Mouse (Mus musculus): Measurements from ENCODE around the gene Olfr97. TPM values are rescaled to one million over a fixed set of nuclear protein-coding genes. Genes with fewer than 3 reads are reported as not detected.

Gene Olfr97
- polyA plus RNA-seq, 1 experiment from 2014 or later = not detected

DNA sequence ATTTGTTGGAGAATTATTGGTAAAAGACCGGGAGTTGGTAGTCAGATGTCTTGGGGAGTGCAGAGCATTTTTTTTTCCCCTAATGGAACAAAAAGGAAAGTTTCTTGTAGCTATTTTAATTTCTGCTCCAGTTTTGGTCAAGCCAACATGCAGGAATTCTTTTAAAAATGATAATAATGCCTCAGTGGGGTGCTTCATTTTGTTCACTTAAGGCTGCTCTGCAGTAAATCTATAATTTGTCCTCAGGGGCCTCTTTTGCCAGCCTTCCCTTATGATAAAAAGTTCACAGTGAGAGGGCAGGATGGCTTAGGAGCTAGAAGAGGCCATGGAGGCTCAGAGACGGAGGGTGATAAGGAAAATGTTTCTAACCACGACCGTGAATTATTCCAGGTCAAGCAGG, 17.3 kb downstream of the Olfr97 start, which contains the start of gene Olfr96:
TSS of gene Olfr96 (plus strand) at position 301 of the 400 bp plus-strand sequence.
- Histone ChIP-seq H3K9me3 (replicated peaks) (no peaks in the 10 kb centered on the region), H3K27ac (no peak within 1 kb of the TSS), H3K4me3 (no peak within 1 kb of the TSS), H3K36me3 (no peaks in the 10 kb centered on the region), H3K4me1 (no peaks in the 10 kb centered on the region), H3K27me3 (no peaks in the 10 kb centered on the region), H3K9ac (no peak within 1 kb of the TSS), H3K4me2 (replicated peaks) (no peak within 1 kb of the TSS)
- 59% methylated on average over 4 of the region's 4 CpGs for WGBS
- no peak for ATAC-seq (ENCODE audit: low FRiP score)

DNA sequence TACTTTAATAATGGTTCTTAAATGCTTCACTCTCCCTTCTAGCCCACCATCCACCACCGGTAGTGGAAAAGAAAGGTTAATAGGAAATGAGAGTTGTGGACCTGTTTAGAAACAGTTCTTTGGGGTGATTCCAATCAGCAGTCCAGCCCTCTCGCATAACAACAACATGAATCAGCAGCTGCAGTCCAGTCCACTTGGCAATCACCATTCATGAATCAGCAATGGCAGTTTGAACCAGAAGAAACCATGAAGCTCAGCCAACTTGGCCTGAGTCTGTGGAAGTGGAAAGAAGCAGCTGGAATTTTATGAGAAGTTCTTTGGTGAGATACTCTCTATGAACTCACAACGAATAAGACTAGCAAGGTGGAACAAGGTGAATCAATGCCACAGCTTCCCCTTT, 18.6 kb downstream of the Olfr97 start:
- Histone ChIP-seq H3K9ac (no peak overlapping the region), H3K4me1 (no peaks in the 10 kb centered on the region), H3K27me3 (no peaks in the 10 kb centered on the region), H3K4me3 (no peak overlapping the region), H3K36me3 (no peaks in the 10 kb centered on the region), H3K4me2 (replicated peaks) (no peak overlapping the region), H3K9me3 (replicated peaks) (no peaks in the 10 kb centered on the region), H3K27ac (no peak overlapping the region)
- 92% methylated on average over 3 of the region's 3 CpGs for WGBS
- no peak for ATAC-seq (ENCODE audit: low FRiP score)

DNA sequence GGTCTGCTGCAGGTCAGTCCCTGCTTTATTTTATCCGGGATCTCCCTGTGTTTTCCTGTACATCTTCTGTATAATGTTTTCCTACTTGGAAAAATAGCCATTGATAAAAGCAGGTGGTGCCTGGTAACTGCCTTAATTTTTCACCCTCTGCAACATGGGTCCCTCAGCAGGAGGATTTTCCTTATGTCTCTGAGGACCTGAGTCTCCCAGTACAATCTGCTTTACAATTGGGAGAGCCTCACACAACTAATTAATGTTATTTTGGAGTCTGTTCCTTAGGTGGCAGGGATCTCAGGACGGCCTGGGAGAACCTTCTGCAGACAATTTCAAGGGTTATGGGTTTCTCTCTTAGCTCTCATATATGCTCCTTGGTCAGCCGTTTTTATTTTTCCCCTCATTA, 24.1 kb downstream of the Olfr97 start, which contains the start of gene Olfr95:
TSS of gene Olfr95 (minus strand) at position 101 of the 400 bp plus-strand sequence.
- H3K27ac ChIP-seq = no peak within 1 kb of the TSS
- no peaks in the 10 kb centered on the region for H3K9me3 ChIP-seq (replicated peaks)
- H3K9ac ChIP-seq = no peak within 1 kb of the TSS
- no peaks in the 10 kb centered on the region for H3K36me3 ChIP-seq
- 77% methylated on average over 3 of the region's 3 CpGs for WGBS
- H3K4me3 ChIP-seq = no peak within 1 kb of the TSS
- ATAC-seq (ENCODE audit: low FRiP score) = no peak
- H3K4me2 ChIP-seq (replicated peaks) = no peak within 1 kb of the TSS
- peaks cover 19% of the 10 kb centered on the region for H3K27me3 ChIP-seq
- H3K4me1 ChIP-seq = peaks cover 4% of the 10 kb centered on the region; the same call in 1 of the 2 replicates

DNA sequence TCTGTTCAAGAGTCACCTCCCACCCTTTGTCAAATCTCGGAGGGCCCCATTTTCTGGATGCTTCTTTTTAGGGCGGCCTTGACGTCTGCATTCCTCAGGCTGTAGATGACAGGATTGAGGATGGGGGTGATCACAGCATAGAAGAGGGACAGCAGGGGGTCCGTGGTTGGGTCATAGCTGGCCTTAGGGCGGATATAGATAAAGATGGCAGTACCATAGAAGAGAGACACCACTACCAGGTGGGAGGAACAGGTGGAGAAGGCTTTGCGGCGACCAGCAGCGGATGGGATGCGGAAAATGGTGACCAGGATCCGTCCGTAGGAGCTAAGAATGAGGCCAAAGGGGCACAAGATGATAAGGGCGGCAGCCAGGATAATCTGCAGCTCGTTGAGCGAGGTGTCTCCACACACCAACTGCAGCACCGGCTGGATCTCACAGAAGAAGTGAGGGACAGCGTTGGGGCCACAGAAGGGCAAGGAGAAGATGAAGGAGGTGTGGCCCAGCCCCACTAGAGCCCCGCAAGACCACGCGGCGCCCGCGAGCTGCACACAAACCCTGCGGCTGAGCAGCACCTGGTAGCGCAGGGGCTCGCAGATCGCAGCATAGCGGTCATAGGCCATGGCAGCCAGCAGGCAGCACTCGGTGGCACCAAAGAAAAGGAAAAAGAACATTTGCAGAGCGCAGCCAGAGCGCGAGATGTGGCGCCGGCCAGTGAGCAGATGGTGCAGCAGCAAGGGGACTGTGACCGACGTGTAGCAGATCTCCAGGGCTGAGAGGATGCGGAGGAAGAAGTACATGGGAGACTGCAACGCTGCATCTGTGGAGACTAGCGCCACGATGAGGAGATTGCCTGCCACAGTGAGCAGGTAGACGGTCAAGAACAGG, 26.0 kb downstream of the Olfr97 start:
- peak; percentile 67 for ATAC-seq (ENCODE audit: low FRiP score)
- WGBS = 22% methylated on average over 40 of the region's 40 CpGs
- H3K27ac ChIP-seq = no peak overlapping the region

DNA sequence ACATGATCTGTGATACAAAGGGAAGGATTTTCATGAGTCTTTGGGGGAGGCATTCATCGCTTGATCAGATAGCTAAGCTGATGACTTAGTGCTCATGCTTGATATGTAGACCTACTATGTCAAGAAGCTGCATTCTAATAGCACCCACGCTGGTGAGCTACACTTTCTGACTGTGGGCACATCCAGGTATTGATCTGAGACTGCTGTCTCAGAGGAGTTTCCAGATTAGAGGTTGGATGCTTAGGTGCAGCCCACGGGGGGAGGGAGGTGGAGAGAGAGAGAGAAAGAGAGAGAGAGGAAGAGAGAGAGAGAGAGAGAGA, 33.3 kb downstream of the Olfr97 start:
- Histone ChIP-seq H3K9ac (no peak overlapping the region), H3K4me3 (no peak overlapping the region), H3K36me3 (no peaks in the 10 kb centered on the region), H3K4me2 (replicated peaks) (no peak overlapping the region), H3K9me3 (replicated peaks) (no peaks in the 10 kb centered on the region), H3K27ac (no peak overlapping the region), H3K27me3 (peaks cover 7% of the 10 kb centered on the region; the same call in 1 of the 2 replicates), H3K4me1 (no peaks in the 10 kb centered on the region)
- ATAC-seq (ENCODE audit: low FRiP score) = peak; percentile 52
- 40% methylated on average over 3 of the region's 3 CpGs for WGBS

More for the DNA sequence above, 26.0 kb downstream of the Olfr97 start:
- no peaks in the 10 kb centered on the region for H3K36me3 ChIP-seq
- H3K4me3 ChIP-seq = peak overlapping the region; percentile 34
- no peaks in the 10 kb centered on the region for H3K9me3 ChIP-seq (replicated peaks)
- peaks cover 4% of the 10 kb centered on the region; the same call in 1 of the 2 replicates for H3K4me1 ChIP-seq
- peaks cover 19% of the 10 kb centered on the region for H3K27me3 ChIP-seq
- H3K9ac ChIP-seq = no peak overlapping the region; the same call in 1 of the 2 replicates
- H3K4me2 ChIP-seq (replicated peaks) = peak overlapping the region; percentile 50

DNA sequence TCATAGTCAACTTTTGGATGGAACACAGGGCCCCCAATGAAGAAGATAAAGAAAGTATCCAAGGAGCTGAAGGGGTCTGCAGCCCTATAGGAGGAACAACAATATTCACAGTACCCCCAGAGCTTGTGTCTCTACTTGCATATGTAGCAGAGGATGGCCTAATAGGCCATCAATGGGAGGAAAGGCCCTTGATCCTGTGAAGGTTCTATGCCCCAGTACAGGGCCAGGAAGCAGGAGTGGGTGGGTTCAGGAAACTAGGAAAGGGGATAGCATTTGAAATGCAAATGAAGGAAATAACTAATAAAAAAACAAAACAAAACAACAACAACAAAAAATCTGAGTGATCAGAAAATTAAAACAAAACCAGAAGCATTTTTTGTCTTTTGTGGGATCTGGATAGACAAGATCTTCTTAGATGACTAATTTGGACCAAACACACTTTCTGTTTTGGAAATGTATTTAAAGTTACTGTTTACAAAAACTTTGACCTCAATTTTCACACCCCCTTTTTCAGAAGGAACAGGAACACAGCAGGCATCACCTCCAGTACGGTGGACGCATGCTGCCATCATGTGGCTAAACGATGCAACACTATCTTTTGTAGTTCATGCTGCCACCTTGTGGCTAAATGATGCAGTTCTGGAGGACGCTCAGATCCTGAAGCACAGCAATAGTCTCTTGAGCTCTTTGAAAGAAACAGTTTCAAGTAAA, 33.8 kb downstream of the Olfr97 start:
- Histone ChIP-seq H3K4me3 (no peak overlapping the region), H3K4me2 (replicated peaks) (no peak overlapping the region), H3K9me3 (replicated peaks) (no peaks in the 10 kb centered on the region), H3K36me3 (no peaks in the 10 kb centered on the region), H3K4me1 (no peaks in the 10 kb centered on the region), H3K27ac (no peak overlapping the region), H3K27me3 (peaks cover 6% of the 10 kb centered on the region), H3K9ac (no peak overlapping the region)
- peak; percentile 80 for ATAC-seq (ENCODE audit: low FRiP score)
- 1% methylated on average over 4 of the region's 4 CpGs for WGBS

DNA sequence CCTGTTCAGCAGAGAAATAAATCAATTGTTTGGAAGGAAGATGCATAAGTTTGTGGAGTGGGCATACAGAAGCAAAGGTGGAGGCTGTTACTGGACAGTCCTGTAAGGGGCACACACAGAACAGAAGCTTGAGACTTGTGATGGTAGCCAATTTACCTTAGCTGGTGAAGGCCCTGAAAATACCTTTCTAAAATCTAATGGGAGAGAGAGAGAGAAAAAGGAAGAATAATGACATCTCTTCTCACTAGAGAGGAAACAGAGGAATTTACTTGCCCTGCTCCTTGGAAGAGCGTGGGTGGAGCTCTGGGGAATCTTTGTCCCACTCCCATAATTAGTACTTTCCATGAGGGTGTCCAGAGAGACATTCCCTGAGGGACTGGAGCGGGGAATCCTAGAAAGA, 36.2 kb downstream of the Olfr97 start, which contains the start of gene Olfr94:
TSS of gene Olfr94 (minus strand) at position 101 of the 400 bp plus-strand sequence.
- Histone ChIP-seq H3K27ac (no peak within 1 kb of the TSS), H3K4me1 (peaks cover 4% of the 10 kb centered on the region), H3K4me3 (no peak within 1 kb of the TSS), H3K9me3 (replicated peaks) (no peaks in the 10 kb centered on the region), H3K4me2 (replicated peaks) (no peak within 1 kb of the TSS), H3K9ac (no peak within 1 kb of the TSS), H3K27me3 (peaks cover 31% of the 10 kb centered on the region), H3K36me3 (no peaks in the 10 kb centered on the region)
- WGBS = 84% methylated on average over 2 of the region's 2 CpGs
- no peak for ATAC-seq (ENCODE audit: low FRiP score)

DNA sequence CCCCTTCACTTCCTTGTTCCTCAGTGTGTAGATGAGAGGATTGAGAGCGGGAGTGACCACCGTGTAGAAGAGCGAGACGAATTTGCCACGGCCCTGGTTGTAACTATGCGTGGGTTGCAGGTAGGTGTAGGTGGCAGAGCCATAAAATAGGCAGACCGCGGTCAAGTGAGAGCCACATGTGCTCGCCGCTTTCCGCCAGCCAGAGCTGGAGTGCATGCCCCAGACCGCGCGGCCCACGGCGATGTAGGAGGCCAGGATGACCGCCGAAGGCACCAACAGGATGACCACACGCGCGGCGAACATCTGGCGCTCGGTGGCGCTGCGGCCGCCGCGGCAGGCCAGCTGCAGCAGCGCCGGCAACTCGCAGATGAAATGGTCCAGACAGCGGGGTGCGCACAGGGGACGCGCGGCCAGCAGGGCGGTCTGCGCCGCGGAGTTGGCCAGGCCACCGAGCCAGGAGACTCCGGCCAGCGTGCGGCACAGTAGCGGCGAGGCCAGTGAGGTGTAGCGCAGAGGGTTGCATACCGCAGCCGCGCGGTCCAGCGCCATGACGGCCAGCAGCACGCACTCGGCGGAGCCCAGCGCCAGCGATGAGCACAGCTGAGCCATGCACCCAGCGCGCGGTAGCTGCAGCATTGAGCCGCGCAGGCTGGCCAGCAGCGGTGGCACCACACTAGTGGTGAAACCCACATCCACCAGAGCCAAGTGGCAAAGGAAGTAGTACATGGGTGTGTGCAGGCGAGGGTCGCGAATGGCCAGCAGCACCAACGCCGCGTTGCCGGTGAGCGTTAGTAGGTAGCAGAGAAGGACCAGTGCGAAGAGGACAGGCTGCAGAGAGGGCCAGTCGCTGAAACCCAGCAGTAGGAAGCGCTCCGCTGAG, 40.0 kb downstream of the Olfr97 start:
- under 1% methylated on average over 77 of the region's 77 CpGs for WGBS
- no peaks in the 10 kb centered on the region for H3K9me3 ChIP-seq (replicated peaks)
- H3K9ac ChIP-seq = peak overlapping the region; percentile 71
- H3K27ac ChIP-seq = no peak overlapping the region
- peaks cover 34% of the 10 kb centered on the region for H3K27me3 ChIP-seq
- ATAC-seq (ENCODE audit: low FRiP score) = peak; percentile 91
- no peaks in the 10 kb centered on the region for H3K36me3 ChIP-seq
- peaks cover 4% of the 10 kb centered on the region for H3K4me1 ChIP-seq
- H3K4me2 ChIP-seq (replicated peaks) = peak overlapping the region; percentile 95
- peak overlapping the region; percentile 66 for H3K4me3 ChIP-seq

DNA sequence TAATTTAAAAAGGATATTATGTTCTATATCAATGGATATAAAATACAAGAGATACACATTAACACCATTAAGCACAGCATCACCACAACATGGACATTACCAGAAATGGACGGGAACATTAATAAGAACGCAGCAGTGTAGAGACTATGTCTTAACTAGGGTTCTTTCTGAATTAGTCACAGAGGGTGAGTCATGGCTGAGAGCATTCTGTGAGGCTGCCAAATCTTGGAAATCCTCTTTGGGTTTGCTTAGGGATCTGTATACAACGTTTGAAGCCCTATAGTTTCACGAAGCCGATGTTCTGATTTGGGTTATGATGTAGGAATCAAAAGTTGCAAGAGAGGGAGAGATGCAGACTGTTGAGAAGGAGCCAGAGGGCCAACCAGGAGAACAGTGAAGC, 42.3 kb downstream of the Olfr97 start:
- no peak for ATAC-seq (ENCODE audit: low FRiP score)
- no peak overlapping the region for H3K4me2 ChIP-seq (replicated peaks)
- H3K27ac ChIP-seq = no peak overlapping the region
- H3K36me3 ChIP-seq = no peaks in the 10 kb centered on the region
- no peaks in the 10 kb centered on the region for H3K9me3 ChIP-seq (replicated peaks)
- peaks cover 4% of the 10 kb centered on the region for H3K4me1 ChIP-seq
- WGBS = 96% methylated on average over 5 of the region's 5 CpGs
- H3K27me3 ChIP-seq = peaks cover 31% of the 10 kb centered on the region
- no peak overlapping the region for H3K4me3 ChIP-seq
- no peak overlapping the region for H3K9ac ChIP-seq

DNA sequence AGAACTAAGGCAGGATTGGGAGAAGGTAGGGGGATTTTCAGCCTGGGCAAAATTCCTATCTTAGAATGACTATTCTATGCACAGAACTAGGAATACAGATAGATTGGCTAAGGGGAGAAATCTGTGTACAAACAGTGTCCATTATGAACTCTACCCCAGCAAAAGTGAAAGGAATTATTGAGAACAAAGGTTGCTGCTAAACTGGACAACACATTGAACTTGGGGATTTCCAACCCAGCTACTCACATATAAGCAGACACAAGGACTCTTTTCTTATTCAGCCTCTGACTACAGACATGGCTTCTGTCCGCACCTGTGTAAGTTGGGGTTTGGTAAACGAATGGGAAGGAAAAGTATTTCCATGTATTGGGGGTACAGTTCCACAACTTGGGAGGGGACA, 43.5 kb downstream of the Olfr97 start, which contains the start of gene Ubd:
TSS of gene Ubd (plus strand) at position 237 of the 400 bp plus-strand sequence.
- peaks cover 4% of the 10 kb centered on the region for H3K4me1 ChIP-seq
- 91% methylated on average over 2 of the region's 2 CpGs for WGBS
- no peak within 1 kb of the TSS for H3K9ac ChIP-seq
- H3K4me3 ChIP-seq = no peak within 1 kb of the TSS
- no peak for ATAC-seq (ENCODE audit: low FRiP score)
- H3K27ac ChIP-seq = no peak within 1 kb of the TSS
- no peaks in the 10 kb centered on the region for H3K36me3 ChIP-seq
- H3K4me2 ChIP-seq (replicated peaks) = no peak within 1 kb of the TSS
- H3K27me3 ChIP-seq = peaks cover 31% of the 10 kb centered on the region
- H3K9me3 ChIP-seq (replicated peaks) = no peaks in the 10 kb centered on the region

DNA sequence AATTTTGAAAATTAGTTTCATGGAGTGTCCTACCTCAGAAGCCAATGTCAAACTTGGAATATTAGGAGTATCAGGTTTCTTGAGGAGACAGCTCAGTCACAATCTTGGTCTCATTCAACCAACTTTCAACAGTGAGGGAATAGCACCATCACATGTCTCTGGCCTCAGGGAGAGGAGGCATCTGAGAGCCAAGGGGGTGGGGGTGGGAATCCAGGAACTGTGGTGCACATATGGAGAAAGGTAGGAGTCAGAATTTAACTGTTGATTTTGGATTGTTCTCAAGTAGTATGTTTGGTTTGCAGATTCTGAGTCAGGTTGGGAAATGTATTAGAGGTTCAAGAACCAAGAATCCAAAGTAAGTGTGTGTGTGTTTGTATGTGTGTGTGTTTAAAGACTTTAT, 44.1 kb downstream of the Olfr97 start:
- Histone ChIP-seq H3K4me3 (no peak overlapping the region), H3K4me1 (peaks cover 4% of the 10 kb centered on the region), H3K27ac (no peak overlapping the region), H3K4me2 (replicated peaks) (no peak overlapping the region), H3K27me3 (peaks cover 25% of the 10 kb centered on the region), H3K36me3 (no peaks in the 10 kb centered on the region), H3K9ac (no peak overlapping the region), H3K9me3 (replicated peaks) (no peaks in the 10 kb centered on the region)
- ATAC-seq (ENCODE audit: low FRiP score) = no peak

DNA sequence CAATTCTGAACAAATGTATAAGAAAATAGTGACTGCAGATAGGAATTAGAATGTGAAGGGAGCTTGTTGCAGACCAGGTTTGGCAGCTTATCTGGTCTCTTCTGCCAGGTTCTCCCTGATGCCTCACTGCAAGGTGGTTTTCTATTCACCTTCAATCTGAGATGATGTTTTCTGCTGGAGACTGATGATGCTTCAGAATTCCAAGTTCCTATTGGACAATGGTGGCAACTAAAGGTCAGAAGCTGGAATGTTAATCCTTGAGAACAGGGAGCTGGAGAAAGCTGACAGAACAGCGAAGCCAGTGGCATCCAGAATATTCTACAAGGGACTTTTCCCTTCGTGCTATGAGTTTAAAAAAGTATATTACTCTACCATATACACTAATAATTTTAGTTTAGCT, 46.4 kb downstream of the Olfr97 start:
- Histone ChIP-seq H3K4me2 (replicated peaks) (no peak overlapping the region), H3K4me3 (no peak overlapping the region), H3K9ac (no peak overlapping the region), H3K9me3 (replicated peaks) (no peaks in the 10 kb centered on the region), H3K36me3 (no peaks in the 10 kb centered on the region), H3K27me3 (peaks cover 3% of the 10 kb centered on the region; the same call in 1 of the 2 replicates), H3K27ac (no peak overlapping the region), H3K4me1 (no peaks in the 10 kb centered on the region)
- ATAC-seq (ENCODE audit: low FRiP score) = no peak
- WGBS = 38% methylated on average over 2 of the region's 2 CpGs

All from hindbrain, embryonic 12.5 days (tissue).